Mouse (Mus musculus): ENCODE data around the gene Polr3c.
A peak's percentile ranks its signal among the peaks of the same experiment; 100 is the strongest.
"Not testable (repeated sequence)": the region's sequence is repeated elsewhere in the genome, so short reads cannot be mapped to it uniquely, and the experiment has no call there.

Gene Polr3c

GRCm38 (mm10) chr3:96675171-96675570 lies 52.3 kb downstream of the Polr3c start:
- DNase-seq = no peak

- no peak for DNase-seq
Observed at GRCm38 (mm10) chr3:96674442-96674841, 53.0 kb downstream of the Polr3c start.

GRCm38 (mm10) chr3:96673514-96673913 lies 53.9 kb downstream of the Polr3c start:
- DNase-seq = no peak

GRCm38 (mm10) chr3:96671519-96671918 lies 55.9 kb downstream of the Polr3c start:
- DNase-seq = no peak

GRCm38 (mm10) chr3:96669727-96670468 lies 57.5 kb downstream of the Polr3c start, which contains the start of gene Ankrd35:
Ankrd35 (plus strand) TSS chr3:96670131.
- peak; percentile 69 for DNase-seq

- no peak for DNase-seq
Observed at GRCm38 (mm10) chr3:96668424-96669067, 58.9 kb downstream of the Polr3c start.

- DNase-seq = no peak
Observed at GRCm38 (mm10) chr3:96667316-96667715, 60.1 kb downstream of the Polr3c start.

- DNase-seq = no peak
Observed at GRCm38 (mm10) chr3:96666916-96667315, 60.5 kb downstream of the Polr3c start.

GRCm38 (mm10) chr3:96665732-96666363 lies 61.6 kb downstream of the Polr3c start:
- not testable (repeated sequence) for DNase-seq

- DNase-seq = peak; percentile 86
Observed at GRCm38 (mm10) chr3:96663432-96664239, 63.8 kb downstream of the Polr3c start.

GRCm38 (mm10) chr3:96662731-96663316 lies 64.6 kb downstream of the Polr3c start:
- no peak for DNase-seq

All from right cerebral cortex, postnatal 14 days (tissue).